Mouse (Mus musculus) CD4-positive, CD25-positive, alpha-beta regulatory T cell, adult 2 months (primary cell): Measurements from ENCODE around the gene Kansl1l.
A peak's percentile ranks its signal among the peaks of the same experiment; 100 is the strongest.

ENCODE experiments used
- DNase-seq: peaks from one replicate; pipeline ENCODE4 v3.0.0-alpha.2; 2012; ENCODE audit warnings: low read depth, low spot score

The Kansl1l gene

GRCm38 (mm10) chr1:66817865-66818315, 528 bp upstream of the Kansl1l start:
- DNase-seq: peak; percentile 64

DNA sequence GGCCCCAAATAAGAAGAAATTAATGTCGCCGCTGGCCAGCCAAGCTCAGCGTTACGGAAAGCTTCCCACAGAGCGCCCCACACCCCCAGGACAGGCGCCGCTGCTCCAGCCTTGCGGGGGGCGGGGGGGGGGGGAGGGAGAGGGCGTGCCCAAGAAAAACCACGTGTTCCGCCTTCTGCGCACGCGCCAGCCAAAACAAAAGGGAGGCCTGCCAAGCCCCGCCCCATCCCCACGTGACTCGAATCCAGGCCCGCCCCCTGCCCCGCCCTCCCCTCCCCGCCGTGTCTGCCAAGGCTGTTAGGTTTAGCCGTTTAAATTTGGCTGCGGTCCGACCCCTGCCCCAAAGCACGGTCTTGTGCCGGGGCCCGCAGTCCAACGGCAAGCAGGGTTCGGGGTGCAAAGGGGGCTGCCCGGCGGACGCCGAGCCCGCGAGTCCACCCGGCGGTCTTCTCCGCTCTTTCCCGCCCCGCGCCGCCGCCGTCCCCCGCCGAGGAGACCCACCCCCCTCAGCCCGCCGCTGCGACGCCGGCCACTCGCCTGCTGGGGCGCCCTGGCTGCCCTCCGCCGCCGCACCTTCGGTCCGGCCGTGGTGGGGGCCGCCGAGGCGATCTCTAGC, 417 bp downstream of the Kansl1l start:
- DNase-seq: peak; percentile 96

DNA sequence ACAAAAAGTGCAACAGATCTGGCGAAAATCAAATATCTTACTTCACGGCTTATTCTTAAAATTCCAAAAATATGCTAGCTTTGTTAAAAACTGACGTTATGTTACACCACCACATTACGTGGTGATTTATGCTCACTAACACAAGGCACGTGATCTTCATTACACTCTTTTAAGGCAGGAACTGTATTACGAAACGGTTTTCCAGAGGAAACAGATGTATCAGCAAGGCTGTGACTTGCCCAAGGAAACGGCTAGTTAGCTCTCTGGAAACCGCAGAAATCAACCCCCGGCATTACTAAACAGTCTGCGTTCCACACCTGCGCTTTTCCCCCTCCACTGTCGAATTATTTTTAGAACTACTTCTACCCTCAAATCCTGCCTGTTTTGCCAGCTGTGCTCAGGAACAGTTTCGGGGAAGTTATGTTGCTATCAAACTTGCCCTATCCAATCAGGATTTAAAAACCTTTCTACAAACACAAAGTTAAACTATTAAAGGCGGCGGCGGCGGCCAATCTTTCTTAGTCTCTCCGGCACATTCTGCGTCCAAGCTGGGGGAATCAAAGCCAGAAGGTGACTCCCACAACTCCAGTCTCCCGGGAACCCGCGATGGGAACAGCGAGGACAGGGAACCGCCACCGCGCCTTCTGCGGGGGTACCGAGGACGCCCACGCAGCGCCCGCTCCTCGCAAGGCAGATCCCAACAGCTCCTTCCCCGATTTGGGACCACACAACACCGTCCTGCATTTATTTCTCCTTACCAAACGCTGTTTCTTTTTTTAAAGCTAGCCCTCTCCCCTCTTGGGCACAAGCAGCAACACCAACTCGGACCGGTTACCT, 1.2 kb downstream of the Kansl1l start:
- DNase-seq: peak; percentile 69

GRCm38 (mm10) chr1:66814756-66815155, 2.6 kb downstream of the Kansl1l start:
- DNase-seq: peak; percentile 23

- peak; percentile 18 for DNase-seq
These were observed 4.2 kb downstream of the Kansl1l start for GRCm38 (mm10) chr1:66813191-66813590.

- DNase-seq: no peak
These were observed 10.5 kb downstream of the Kansl1l start for GRCm38 (mm10) chr1:66806821-66807220.

DNA sequence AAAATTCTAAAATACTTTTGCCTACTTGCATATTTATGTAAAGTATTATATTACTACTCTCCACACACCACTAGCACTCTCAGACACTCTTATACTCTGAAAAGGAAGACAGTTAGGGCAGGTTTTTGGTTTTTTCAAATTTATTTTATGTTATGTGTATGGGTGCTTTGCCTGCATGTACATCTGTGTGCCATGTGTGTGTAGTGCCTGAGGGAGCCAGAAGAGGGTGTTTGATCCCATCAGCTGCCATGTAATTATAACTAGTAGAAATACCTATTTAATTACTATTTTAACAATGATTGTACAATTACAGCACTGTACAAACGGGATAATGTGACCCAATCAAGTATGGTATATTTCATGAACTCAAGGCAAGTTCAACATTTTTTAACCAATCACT, 12.0 kb downstream of the Kansl1l start:
- peak; percentile 45 for DNase-seq

GRCm38 (mm10) chr1:66804710-66805109, 12.7 kb downstream of the Kansl1l start:
- no peak for DNase-seq

DNA sequence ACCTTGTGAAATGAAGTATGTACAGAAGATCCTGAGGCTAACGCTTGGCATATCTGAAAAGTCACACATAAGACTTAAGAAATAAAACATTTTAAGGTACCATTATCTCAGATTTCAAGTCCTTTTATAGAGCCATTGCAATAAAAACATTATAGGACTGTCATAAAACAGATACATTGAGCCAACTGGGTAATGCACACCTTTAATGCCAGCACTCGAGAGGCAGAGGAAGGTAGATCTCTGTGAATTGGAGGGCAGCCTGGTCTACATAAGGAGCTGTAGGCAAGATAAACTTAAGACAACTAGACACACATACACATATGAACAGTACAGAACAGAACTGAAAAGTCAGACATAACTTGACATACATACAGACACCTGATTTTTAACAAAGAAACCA, 19.4 kb downstream of the Kansl1l start:
- no peak for DNase-seq

DNA sequence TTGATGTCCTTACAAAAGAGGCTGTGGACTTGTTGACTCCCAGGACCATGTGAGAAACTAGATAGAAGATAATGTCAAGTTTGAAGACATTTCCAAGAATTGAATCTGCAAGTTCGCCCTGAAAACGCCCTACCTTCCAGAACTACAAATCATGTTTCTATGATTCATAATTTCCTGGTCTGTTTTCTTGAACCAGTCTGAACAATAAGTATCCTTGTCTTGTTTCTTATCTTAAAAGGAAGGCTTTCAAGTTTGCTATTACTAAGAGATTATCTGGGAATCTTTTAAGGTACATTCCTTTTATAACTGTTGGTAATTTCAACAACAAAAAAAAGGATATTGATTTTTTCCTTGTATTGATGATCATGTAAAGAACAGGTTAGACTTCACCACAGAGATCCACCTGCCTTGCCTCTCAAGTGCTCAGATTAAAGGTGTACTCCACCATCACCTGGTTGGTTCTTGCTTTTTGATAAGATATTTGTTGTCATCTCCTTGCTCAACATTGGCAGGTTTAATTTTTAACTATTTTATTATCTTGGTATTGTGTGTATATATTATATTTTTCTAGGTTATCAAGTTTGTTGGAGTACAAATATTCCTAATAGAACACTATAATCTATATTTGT, 24.4 kb downstream of the Kansl1l start:
- no peak for DNase-seq

- DNase-seq: no peak
These were observed 35.1 kb downstream of the Kansl1l start for GRCm38 (mm10) chr1:66782296-66782695.

GRCm38 (mm10) chr1:66781027-66781426, 36.3 kb downstream of the Kansl1l start:
- no peak for DNase-seq

GRCm38 (mm10) chr1:66778798-66779197, 38.6 kb downstream of the Kansl1l start:
- no peak for DNase-seq

GRCm38 (mm10) chr1:66777878-66778277, 39.5 kb downstream of the Kansl1l start:
- no peak for DNase-seq

DNA sequence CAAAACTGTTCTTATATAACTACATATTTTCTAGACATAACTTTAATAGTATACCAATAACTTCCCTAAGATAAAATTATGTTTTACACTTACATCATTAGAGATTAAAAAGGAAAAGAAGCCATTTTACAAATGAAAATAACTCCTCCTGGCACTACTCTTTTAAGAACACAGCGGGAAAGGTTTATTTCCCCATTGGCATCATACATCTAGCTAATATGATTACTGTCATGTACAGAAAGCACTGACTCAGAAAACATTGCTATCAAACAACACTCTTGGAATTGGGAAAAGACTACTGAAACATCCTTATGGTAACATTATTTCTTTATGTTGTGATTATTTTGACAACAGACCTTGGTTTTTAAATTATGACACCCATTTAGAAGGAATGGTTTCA, 48.6 kb downstream of the Kansl1l start:
- no peak for DNase-seq

DNA sequence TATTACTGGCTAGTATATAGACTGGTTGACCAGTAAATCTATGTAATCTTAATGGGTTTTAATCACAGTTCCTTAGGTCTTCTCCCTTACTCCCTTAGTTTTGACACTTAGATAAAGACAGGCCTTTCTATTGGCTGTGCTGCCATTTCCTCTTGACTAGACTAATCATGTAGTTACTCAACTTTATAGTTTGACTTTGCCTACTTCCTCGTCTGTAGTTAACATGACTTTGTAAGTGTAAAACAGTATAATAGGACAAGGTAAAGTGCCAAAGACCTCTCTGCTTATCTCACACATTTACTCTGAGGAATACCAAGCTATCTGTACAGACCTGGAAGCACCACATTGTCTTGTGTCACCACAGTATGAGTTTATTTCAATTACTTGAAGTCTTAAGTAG, 86.8 kb downstream of the Kansl1l start:
- DNase-seq: no peak

DNA sequence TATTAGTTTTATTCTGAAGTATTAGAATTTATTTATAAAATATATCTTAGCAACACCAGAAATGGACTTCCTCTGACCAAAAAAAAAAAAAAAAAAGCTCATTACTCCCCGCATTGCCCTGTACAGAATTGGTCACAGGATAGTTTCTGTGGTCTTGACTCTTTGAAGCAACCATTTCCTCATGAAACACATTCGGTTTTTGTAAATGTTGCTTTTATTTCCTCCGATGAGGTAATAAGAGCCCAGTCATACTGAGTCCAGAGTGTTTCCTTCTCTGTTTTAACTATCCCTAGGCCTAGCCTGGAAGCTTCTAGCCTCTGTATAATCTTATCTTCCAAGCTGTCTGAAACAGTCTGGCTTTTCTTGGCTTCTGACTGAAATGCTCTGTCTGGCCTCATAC, 104.5 kb downstream of the Kansl1l start:
- DNase-seq: no peak

- no peak for DNase-seq
These were observed 112.8 kb downstream of the Kansl1l start for GRCm38 (mm10) chr1:66704523-66704922.

DNA sequence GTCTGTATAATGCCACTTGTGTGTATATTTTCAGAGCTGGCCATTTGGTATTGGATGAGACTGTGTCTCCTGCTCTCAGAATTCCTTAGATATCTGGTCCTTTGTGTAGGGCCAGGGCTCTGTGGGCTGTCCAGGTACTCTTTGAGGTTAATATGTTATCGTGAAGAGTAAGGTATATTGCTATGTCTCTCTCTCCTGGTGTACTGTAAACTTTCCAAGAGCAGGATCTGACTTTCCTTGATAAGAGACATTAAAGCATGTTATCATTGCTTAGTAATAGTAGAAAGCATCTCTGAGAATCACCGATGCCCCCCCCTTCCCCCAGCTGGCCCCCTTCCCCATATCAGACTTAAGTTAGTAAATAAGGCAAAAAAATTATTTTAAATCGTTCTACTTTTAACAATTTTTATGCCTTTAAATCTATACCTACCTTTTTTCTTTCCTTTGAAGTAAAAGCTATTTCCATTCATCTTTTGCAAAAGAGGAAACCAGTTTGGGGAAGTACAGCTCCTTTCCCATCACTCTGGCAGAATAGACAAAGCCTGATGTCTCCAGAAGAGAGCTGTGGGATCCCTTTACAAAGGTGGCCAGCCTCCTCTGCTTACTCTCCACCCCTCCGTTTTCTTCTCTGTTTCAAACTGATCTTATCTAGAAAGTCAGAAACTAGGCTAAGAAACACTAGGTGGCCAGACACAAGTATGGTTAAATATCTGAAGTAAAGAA, 114.6 kb downstream of the Kansl1l start:
- DNase-seq: no peak

- DNase-seq: no peak
These were observed 115.8 kb downstream of the Kansl1l start for GRCm38 (mm10) chr1:66701576-66701940.

DNA sequence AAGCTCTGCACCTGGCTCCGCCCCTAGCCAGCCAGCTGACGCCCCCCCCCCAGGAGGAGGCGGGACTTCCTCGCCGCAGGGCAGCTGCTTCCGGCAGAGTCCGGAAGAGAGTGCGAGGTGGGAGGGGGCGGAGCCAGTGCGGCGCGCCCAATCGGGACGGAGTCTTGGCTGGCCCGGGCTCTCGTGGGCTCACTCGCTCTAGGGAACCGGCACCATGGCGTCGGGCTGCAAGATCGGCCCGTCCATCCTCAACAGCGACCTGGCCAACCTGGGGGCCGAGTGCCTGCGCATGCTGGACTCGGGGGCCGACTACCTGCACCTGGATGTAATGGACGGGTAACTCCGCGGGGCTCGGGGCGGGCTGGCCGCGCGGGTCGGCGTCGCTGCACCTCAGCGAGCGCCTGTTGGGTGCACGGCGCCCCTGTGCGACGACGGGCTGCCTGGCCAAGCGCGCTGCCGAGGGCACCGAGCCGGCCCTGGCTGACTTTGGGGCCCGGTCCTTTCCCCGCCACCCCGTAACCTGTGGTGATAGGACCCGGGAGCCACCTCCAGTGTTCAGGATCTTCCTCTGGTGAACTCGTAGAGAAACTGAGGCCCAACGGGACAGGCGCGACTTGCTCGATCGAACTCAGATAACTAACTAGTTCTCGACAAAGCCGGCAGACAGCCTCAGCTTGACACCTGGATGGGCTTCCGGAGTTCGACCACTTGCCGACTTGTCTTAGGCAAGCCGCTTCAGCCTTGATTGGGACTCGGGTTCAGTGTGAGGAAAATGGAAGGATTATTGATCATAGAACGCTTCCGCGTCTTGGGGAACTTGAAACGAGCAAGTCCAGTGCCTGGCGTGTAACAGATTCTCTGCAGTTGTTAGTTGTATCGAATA, 116.4 kb downstream of the Kansl1l start, which contains the start of gene Rpe:
Gene Rpe (plus strand): TSS at position 139 of the 883 bp plus-strand sequence.
- peak; percentile 98 for DNase-seq
